Mouse (Mus musculus) naive thymus-derived CD4-positive, alpha-beta T cell, adult 5 months (primary cell): ENCODE data around the gene Ghrl. TPM values are rescaled to one million over a fixed set of nuclear protein-coding genes. Genes with fewer than 3 reads are reported as not detected.

Source experiments
- polyA plus RNA-seq: library from polyadenylated mRNA; unstranded; fragments of 100-300 nt; shearing (Covaris generic); gene quantifications from one replicate; pipeline ENCODE4 v1.2.1, GENCODE M21; 2017

The Ghrl gene
- 1.2 TPM for polyA plus RNA-seq

DNA sequence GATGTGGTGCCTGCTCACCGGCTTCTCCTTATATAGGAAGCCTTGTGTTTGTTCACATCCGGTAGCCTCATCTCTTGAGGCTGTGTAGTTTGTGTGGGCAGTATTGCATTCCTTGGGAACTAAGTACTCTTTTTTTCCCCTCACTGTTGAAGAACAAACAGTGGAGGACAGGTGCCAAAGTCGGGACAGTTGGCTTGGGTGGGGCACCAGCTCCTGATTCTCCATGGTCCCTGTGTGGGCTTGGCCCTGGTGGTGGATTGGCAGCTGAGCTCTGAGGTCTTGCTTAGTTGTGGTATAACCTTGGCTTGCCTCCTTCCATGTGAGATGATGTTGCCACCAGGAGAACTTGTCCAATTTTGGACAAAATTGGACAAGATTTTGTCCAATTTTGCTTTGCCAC lies at the start of gene Ghrl:
Gene Ghrl, minus strand, starts transcription at position 3 of the 400 bp plus-strand sequence.

GRCm38 (mm10) chr6:113740236-113741217 lies 20.8 kb upstream of the Ghrl start, which contains the start of gene Sec13:
Sec13 (minus strand) TSS chr6:113740743.

DNA sequence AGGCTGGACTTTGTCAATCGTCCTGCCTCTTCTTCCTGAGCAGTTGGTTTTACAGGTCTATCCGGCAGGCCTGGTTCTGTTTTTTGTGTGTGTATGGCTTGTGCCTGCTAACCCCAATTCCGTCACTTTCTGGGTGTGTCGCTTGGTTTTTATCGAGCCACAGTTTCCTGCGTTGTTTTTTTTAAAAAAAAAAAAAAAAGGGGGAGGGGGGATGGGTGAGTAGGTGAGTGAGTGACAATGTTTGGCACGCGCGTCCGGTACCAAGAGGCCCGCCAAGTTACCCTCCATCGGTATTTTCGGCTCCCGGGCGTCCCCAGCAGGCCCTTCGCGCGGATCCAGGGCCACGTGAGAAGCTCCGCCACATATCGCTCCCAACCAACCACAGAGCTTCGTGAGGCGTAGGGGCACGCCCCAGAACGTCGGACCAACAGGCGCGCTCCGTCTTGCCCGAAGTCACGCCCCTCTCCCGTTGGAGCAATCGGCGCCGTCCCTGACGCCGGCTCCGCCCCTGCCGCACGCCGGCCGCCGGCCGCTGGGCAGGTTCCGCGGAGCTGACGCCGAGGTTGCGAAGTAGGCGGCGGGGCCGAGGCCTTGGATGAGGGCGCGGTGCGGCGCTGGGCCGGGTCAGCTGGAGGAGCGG lies 23.0 kb downstream of the Ghrl start, which contains the start of gene Tatdn2:
Gene Tatdn2, plus strand, starts transcription at position 469 of the 640 bp plus-strand sequence.

Other genes with a start within 250 kb of the Ghrl start
- gene Il17rc, start 248.5 kb downstream of the Ghrl start, polyA plus RNA-seq = 0.32 TPM
- 9.0 TPM for gene Creld1, start 236.6 kb downstream of the Ghrl start, polyA plus RNA-seq
- 0.24 TPM for gene Prrt3, start 217.9 kb downstream of the Ghrl start, polyA plus RNA-seq
- gene Emc3, start 188.2 kb downstream of the Ghrl start, polyA plus RNA-seq = 103 TPM
- 1.2 TPM for gene Fancd2, start 188.2 kb downstream of the Ghrl start, polyA plus RNA-seq
- gene Fancd2os, start 119.2 kb downstream of the Ghrl start, polyA plus RNA-seq = not detected
- gene Brk1, start 115.1 kb downstream of the Ghrl start, polyA plus RNA-seq = 147 TPM
- gene Vhl, start 95.9 kb downstream of the Ghrl start, polyA plus RNA-seq = 27.7 TPM
- gene Irak2, start 81.4 kb downstream of the Ghrl start, polyA plus RNA-seq = 34.9 TPM
- 23.6 TPM for gene Tatdn2, start 22.8 kb downstream of the Ghrl start, polyA plus RNA-seq
- gene Sec13, start 20.9 kb upstream of the Ghrl start, polyA plus RNA-seq = 130 TPM